Mouse (Mus musculus) lung, postnatal 0 days (tissue): ENCODE measurements around the gene Sema3c. TPM values are rescaled to one million over a fixed set of nuclear protein-coding genes. Genes with fewer than 3 reads are reported as not detected.

Experiments used
- ATAC-seq: fragments of 200-750 bp; cut with Nextera tagmentation; 2 replicates; pipeline ENCODE4 v1.8.0; 2017; ENCODE audit warnings: moderate library complexity
- DNase-seq: peaks from one replicate; pipeline ENCODE4 v3.0.0-alpha.2; 2016; ENCODE audit warnings: low spot score
- H3K27ac ChIP-seq: fragments of 300-500 bp; sonication (generic); 2 replicates; pipeline ENCODE4 v1.5.1; 2014; ENCODE audit warnings: antibody characterized with exemption, mild to moderate bottlenecking, low read length, mixed read lengths
- H3K27me3 ChIP-seq: fragments of 300-500 bp; sonication (generic); replicated peaks from 2 replicates; pipeline ENCODE4 v1.6.1; 2014; ENCODE audit warnings: low read length, mixed read lengths; ENCODE audit not compliant: insufficient read depth
- H3K36me3 ChIP-seq: fragments of 300-500 bp; sonication (generic); 2 replicates; pipeline ENCODE4 v1.6.1; 2014; ENCODE audit warnings: low read length, mixed read lengths; ENCODE audit not compliant: insufficient read depth
- H3K4me1 ChIP-seq: fragments of 300-500 bp; sonication (generic); 2 replicates; pipeline ENCODE4 v1.6.1; 2014; ENCODE audit warnings: antibody characterized with exemption, low read depth, low read length, mixed read lengths; ENCODE audit not compliant: insufficient read depth
- H3K4me2 ChIP-seq: fragments of 300-500 bp; sonication (generic); replicated peaks from 2 replicates; pipeline ENCODE4 v1.6.1; 2014; ENCODE audit warnings: low read depth, mild to moderate bottlenecking, low read length, moderate library complexity, mixed read lengths
- H3K4me3 ChIP-seq: fragments of 300-500 bp; sonication (generic); 2 replicates; pipeline ENCODE4 v1.5.1; 2014; ENCODE audit warnings: low read depth, low read length
- H3K9ac ChIP-seq: fragments of 300-500 bp; sonication (generic); replicated peaks from 2 replicates; pipeline ENCODE4 v1.6.1; 2014; ENCODE audit warnings: low read depth, mild to moderate bottlenecking
- H3K9me3 ChIP-seq: fragments of 300-500 bp; sonication (generic); 2 replicates; pipeline ENCODE4 v1.6.1; 2016; ENCODE audit warnings: low read length, mixed read lengths
- CTCF ChIP-seq: IDR thresholded peaks from 2 replicates; pipeline ENCODE4 v1.5.1; 2016; ENCODE audit warnings: antibody characterized with exemption, mild to moderate bottlenecking
- EP300 ChIP-seq: IDR thresholded peaks from 2 replicates; pipeline ENCODE4 v1.6.1; 2016; ENCODE audit warnings: antibody characterized with exemption, mild to moderate bottlenecking, control low read depth
- WGBS: fragments of 180-500 bp; shearing (Covaris S2); extraction: QIAGEN DNeasy Blood & Tissue Kit; methylation state at CpG from one replicate; pipeline ENCODE4 v1.1.7; 2014; 5-methylcytosine and 5-hydroxymethylcytosine counted together
- polyA plus RNA-seq: library from polyadenylated mRNA; unstranded; fragments of >200 nt; fragmentation: Nextera tagmentation; extraction: Ambion mirVana; gene quantifications from 2 replicates; pipeline ENCODE4 v1.2.1, GENCODE M21; 2015

The Sema3c gene
- polyA plus RNA-seq, 1 experiment from 2014 or later = 42.9 TPM

- no peak overlapping the region for H3K27ac ChIP-seq
- no peak overlapping the region for H3K9ac ChIP-seq
- DNase-seq (peak; percentile 69), ATAC-seq (peak; percentile 75)
- H3K4me1 ChIP-seq = no peaks in the 10 kb centered on the region
- H3K36me3 ChIP-seq = no peaks in the 10 kb centered on the region
- H3K9me3 ChIP-seq = no peaks in the 10 kb centered on the region
- H3K4me2 ChIP-seq = no peak overlapping the region
- no peak for TF ChIP-seq CTCF
- TF ChIP-seq EP300 = no peak
- no peak overlapping the region for H3K4me3 ChIP-seq
- no peaks in the 10 kb centered on the region for H3K27me3 ChIP-seq
These were observed 97.3 kb downstream of the Sema3c start for GRCm38 (mm10) chr5:17671356-17671755.

GRCm38 (mm10) chr5:17680862-17681261, 106.8 kb downstream of the Sema3c start:
- Histone ChIP-seq H3K27me3 (no peaks in the 10 kb centered on the region), H3K9me3 (no peaks in the 10 kb centered on the region), H3K4me2 (no peak overlapping the region), H3K27ac (no peak overlapping the region), H3K4me3 (no peak overlapping the region), H3K36me3 (no peaks in the 10 kb centered on the region), H3K9ac (no peak overlapping the region), H3K4me1 (no peaks in the 10 kb centered on the region)
- DNase-seq (no peak), ATAC-seq (no peak)
- TF ChIP-seq EP300 = no peak
- no peak for TF ChIP-seq CTCF
- WGBS = 82% methylated on average over 2 of the region's 2 CpGs

GRCm38 (mm10) chr5:17689121-17689520, 115.0 kb downstream of the Sema3c start:
- no peak for DNase-seq
- Histone ChIP-seq H3K4me2 (no peak overlapping the region), H3K27me3 (no peaks in the 10 kb centered on the region), H3K9ac (no peak overlapping the region), H3K4me3 (no peak overlapping the region), H3K9me3 (no peaks in the 10 kb centered on the region), H3K27ac (peak overlapping the region; percentile 60), H3K36me3 (no peaks in the 10 kb centered on the region), H3K4me1 (no peaks in the 10 kb centered on the region; the same call in 1 of the 2 replicates)
- WGBS = 45% methylated on average over 2 of the region's 2 CpGs
- ATAC-seq = peak; percentile 78
- no peak for TF ChIP-seq EP300
- no peak for TF ChIP-seq CTCF

- H3K9me3 ChIP-seq = no peaks in the 10 kb centered on the region
- no peak overlapping the region for H3K9ac ChIP-seq
- DNase-seq (peak; percentile 78), ATAC-seq (peak; percentile 87)
- no peak for TF ChIP-seq EP300
- no peak for TF ChIP-seq CTCF
- H3K36me3 ChIP-seq = no peaks in the 10 kb centered on the region
- WGBS = 40% methylated on average over 5 of the region's 5 CpGs
- H3K27ac ChIP-seq = peak overlapping the region; percentile 60
- no peak overlapping the region for H3K4me2 ChIP-seq
- H3K4me1 ChIP-seq = no peaks in the 10 kb centered on the region; the same call in 1 of the 2 replicates
- H3K27me3 ChIP-seq = no peaks in the 10 kb centered on the region
- no peak overlapping the region for H3K4me3 ChIP-seq
These were observed 115.5 kb downstream of the Sema3c start for GRCm38 (mm10) chr5:17689604-17690003.

- no peaks in the 10 kb centered on the region for H3K4me1 ChIP-seq
- H3K36me3 ChIP-seq = no peaks in the 10 kb centered on the region
- H3K9me3 ChIP-seq = no peaks in the 10 kb centered on the region
- TF ChIP-seq EP300 (no peak), CTCF (no peak)
- ATAC-seq = no peak
- WGBS = 60% methylated on average over 2 of the region's 2 CpGs
- no peak overlapping the region for H3K9ac ChIP-seq
- H3K4me3 ChIP-seq = no peak overlapping the region
- H3K4me2 ChIP-seq = no peak overlapping the region
- no peak for DNase-seq
- H3K27ac ChIP-seq = no peak overlapping the region
- no peaks in the 10 kb centered on the region for H3K27me3 ChIP-seq
These were observed 121.3 kb downstream of the Sema3c start for GRCm38 (mm10) chr5:17695366-17695765.

GRCm38 (mm10) chr5:17698905-17699304, 124.8 kb downstream of the Sema3c start:
- Histone ChIP-seq H3K9me3 (no peaks in the 10 kb centered on the region), H3K4me2 (no peak overlapping the region), H3K4me1 (no peaks in the 10 kb centered on the region), H3K36me3 (no peaks in the 10 kb centered on the region), H3K9ac (no peak overlapping the region), H3K27me3 (no peaks in the 10 kb centered on the region), H3K27ac (no peak overlapping the region), H3K4me3 (no peak overlapping the region)
- DNase-seq (no peak), ATAC-seq (no peak)
- WGBS = 78% methylated on average over 2 of the region's 2 CpGs
- TF ChIP-seq EP300 (no peak), CTCF (no peak)

- Histone ChIP-seq H3K27ac (no peak overlapping the region), H3K9me3 (no peaks in the 10 kb centered on the region), H3K9ac (no peak overlapping the region), H3K4me1 (no peaks in the 10 kb centered on the region), H3K27me3 (no peaks in the 10 kb centered on the region), H3K4me2 (no peak overlapping the region), H3K4me3 (no peak overlapping the region), H3K36me3 (no peaks in the 10 kb centered on the region)
- no peak for DNase-seq
- no peak for ATAC-seq
- 74% methylated on average over 3 of the region's 3 CpGs for WGBS
- TF ChIP-seq EP300 (no peak), CTCF (no peak)
These were observed 130.1 kb downstream of the Sema3c start for GRCm38 (mm10) chr5:17704160-17704559.
